Mouse (Mus musculus) cerebellum, adult 9-10 months (tissue): ENCODE data around the gene Abhd10.

ENCODE experiments used
- DNase-seq: peaks from one replicate; pipeline ENCODE4 v3.0.0; 2022

The Abhd10 gene

GRCm38 (mm10) chr16:45724061-45724741, 18.6 kb downstream of the Abhd10 start, which contains the start of gene Tagln3:
Tagln3 (minus strand) TSS chr16:45724608.
- DNase-seq = peak; percentile 86

- DNase-seq = peak; percentile 72
Measured at GRCm38 (mm10) chr16:45723172-45723901, 19.4 kb downstream of the Abhd10 start.

GRCm38 (mm10) chr16:45722460-45722951, 20.2 kb downstream of the Abhd10 start:
- peak; percentile 70 for DNase-seq

- peak; percentile 75 for DNase-seq
Measured at GRCm38 (mm10) chr16:45720022-45720630, 22.6 kb downstream of the Abhd10 start.

- no peak for DNase-seq
Measured at GRCm38 (mm10) chr16:45718296-45718695, 24.5 kb downstream of the Abhd10 start.

- no peak for DNase-seq
Measured at GRCm38 (mm10) chr16:45714489-45715150, 28.1 kb downstream of the Abhd10 start.

GRCm38 (mm10) chr16:45713878-45714277, 28.9 kb downstream of the Abhd10 start:
- DNase-seq = no peak

GRCm38 (mm10) chr16:45713261-45713660, 29.5 kb downstream of the Abhd10 start:
- no peak for DNase-seq

- DNase-seq = peak; percentile 52
Measured at GRCm38 (mm10) chr16:45711263-45711662, 31.5 kb downstream of the Abhd10 start.

GRCm38 (mm10) chr16:45699301-45699700, 43.5 kb downstream of the Abhd10 start:
- no peak for DNase-seq

- no peak for DNase-seq
Measured at GRCm38 (mm10) chr16:45697996-45698395, 44.8 kb downstream of the Abhd10 start.

GRCm38 (mm10) chr16:45695445-45696160, 47.2 kb downstream of the Abhd10 start:
- DNase-seq = peak; percentile 60

- no peak for DNase-seq
Measured at GRCm38 (mm10) chr16:45693558-45693957, 49.2 kb downstream of the Abhd10 start, which contains the start of gene Tmprss7. Tmprss7 (minus strand) TSS chr16:45693658.

GRCm38 (mm10) chr16:45692851-45693250, 49.9 kb downstream of the Abhd10 start:
- no peak for DNase-seq

- no peak for DNase-seq
Measured at GRCm38 (mm10) chr16:45690178-45690577, 52.6 kb downstream of the Abhd10 start.

- peak; percentile 90 for DNase-seq
Measured at GRCm38 (mm10) chr16:45686833-45687232, 55.9 kb downstream of the Abhd10 start.

GRCm38 (mm10) chr16:45685295-45685694, 57.5 kb downstream of the Abhd10 start:
- no peak for DNase-seq

GRCm38 (mm10) chr16:45684815-45685214, 57.9 kb downstream of the Abhd10 start:
- peak; percentile 85 for DNase-seq
